12 mouse cellular contexts compared by ENCODE assay signal in the genomic region with DNA sequence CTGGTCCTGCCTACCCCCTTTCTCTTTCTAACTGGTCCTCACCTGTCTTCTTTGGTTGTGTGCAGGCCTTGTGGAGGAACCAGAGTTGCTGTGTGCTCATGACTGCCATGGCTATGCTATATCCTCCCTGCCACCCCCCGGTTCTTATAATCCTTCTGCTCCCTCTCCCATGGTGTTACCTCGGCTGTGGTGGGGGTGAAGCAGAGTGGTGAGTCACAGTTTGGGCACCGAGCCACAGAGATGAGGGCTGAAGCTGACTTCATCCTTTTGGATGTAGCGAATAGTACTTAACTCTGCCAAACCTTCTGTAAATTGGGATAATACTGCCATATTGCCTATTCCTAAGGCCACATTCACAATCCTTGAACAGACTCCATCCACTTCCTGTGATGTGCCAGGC. TPM values are rescaled to one million over a fixed set of nuclear protein-coding genes. Genes with fewer than 3 reads are reported as not detected.
A peak's percentile ranks its signal among the peaks of the same experiment; 100 is the strongest.
DNase-seq lines count a peak whose midpoint lies in the region; ATAC-seq lines count a peak whose summit lies in the region.
"Had no signal": no experiment of that assay in that cellular context is flagged by ENCODE, and none has a peak within 500 bp of the region (broad histone marks: within the 10 kb centered on the region; RNA-seq: fewer than 3 reads in every experiment).

No protein-coding gene starts in this region.

- ATAC-seq in frontal cortex, adult (ENCODE audit: low TSS enrichment) = peak; percentile 68
- ATAC-seq: intestine, postnatal 0 days had no signal

- DNase-seq in frontal cortex, postnatal 10 days (ENCODE audit: low spot score in 2 of 2) = no peak
- DNase-seq in right cerebral cortex, adult 18-20 months = peak; percentile 87
- DNase-seq in right cerebral cortex, postnatal 4 days = no peak
- DNase-seq in cerebellum, adult 8-10 months = peak; percentile 69
- peak; percentile 71 for DNase-seq in right cerebral cortex, postnatal 25 days
- no peak for DNase-seq in thymus, postnatal 0 days (ENCODE audit: low spot score)
- DNase-seq in adipocyte (ENCODE audit: low spot score) = no peak
- DNase-seq: heart, postnatal 14 days; lung, postnatal 4 days had no signal

RNA-seq across cellular contexts. Expression of a gene that starts 12.0 kb away (rescaled TPM):
- 20.5 and 22.5 TPM in 2 replicates for polyA plus RNA-seq in thymus, postnatal 0 days (2015; fragmentation: Nextera tagmentation; extraction: Ambion mirVana)

RNA-seq across cellular contexts. Expression of a gene that starts 44.3 kb away (rescaled TPM):
- 0.06 TPM in 1 of 2 replicates, not detected in the other for polyA plus RNA-seq in thymus, postnatal 0 days (2015; fragmentation: Nextera tagmentation; extraction: Ambion mirVana)
- polyA plus RNA-seq: intestine, postnatal 0 days; urinary bladder, adult 2 months had no signal

Comparison
In these comparisons a context has a peak if more than half of its experiments do, and no peak if none do; other contexts are left out.
1. DNase-seq: peak in right cerebral cortex, adult 18-20 months (single experiment), cerebellum, adult 8-10 months (single experiment) and right cerebral cortex, postnatal 25 days (single experiment); none in frontal cortex, postnatal 10 days (0 of 2), right cerebral cortex, postnatal 4 days (single experiment), thymus, postnatal 0 days (single experiment) and adipocyte (single experiment).